Mouse (Mus musculus): ENCODE data around the gene Klrb1c.
"Not testable (repeated sequence)": the region's sequence is repeated elsewhere in the genome, so short reads cannot be mapped to it uniquely, and the experiment has no call there.

Klrb1c gene

GRCm38 (mm10) chr6:128755402-128755763 is 33.6 kb downstream of the Klrb1c start:
- not testable (repeated sequence) for DNase-seq (ENCODE audit: low read depth, low spot score)

GRCm38 (mm10) chr6:128754748-128755401 is 34.1 kb downstream of the Klrb1c start:
- not testable (repeated sequence) for DNase-seq (ENCODE audit: low read depth, low spot score)

GRCm38 (mm10) chr6:128754265-128754664 is 34.8 kb downstream of the Klrb1c start:
- DNase-seq (ENCODE audit: low read depth, low spot score): not testable (repeated sequence)

GRCm38 (mm10) chr6:128753610-128754224 is 35.3 kb downstream of the Klrb1c start:
- peak; percentile 38 for DNase-seq (ENCODE audit: low read depth, low spot score)

GRCm38 (mm10) chr6:128747006-128747405 is 42.0 kb downstream of the Klrb1c start:
- not testable (repeated sequence) for DNase-seq (ENCODE audit: low read depth, low spot score)

GRCm38 (mm10) chr6:128737445-128737844 is 51.6 kb downstream of the Klrb1c start:
- no peak for DNase-seq (ENCODE audit: low read depth, low spot score)

GRCm38 (mm10) chr6:128736100-128736499 is 52.9 kb downstream of the Klrb1c start:
- no peak for DNase-seq (ENCODE audit: low read depth, low spot score)

GRCm38 (mm10) chr6:128734896-128735295 is 54.1 kb downstream of the Klrb1c start:
- no peak for DNase-seq (ENCODE audit: low read depth, low spot score)

GRCm38 (mm10) chr6:128733908-128734679 is 54.9 kb downstream of the Klrb1c start:
- DNase-seq (ENCODE audit: low read depth, low spot score): no peak

GRCm38 (mm10) chr6:128732032-128732431 is 57.0 kb downstream of the Klrb1c start:
- no peak for DNase-seq (ENCODE audit: low read depth, low spot score)

Measured in retina, adult 2 months (tissue).